Mouse (Mus musculus) lung, embryonic 16.5 days (tissue): Measurements from ENCODE around the gene Pnkd. TPM values are rescaled to one million over a fixed set of nuclear protein-coding genes. Genes with fewer than 3 reads are reported as not detected.
"Not testable (repeated sequence)": the region's sequence is repeated elsewhere in the genome, so short reads cannot be mapped to it uniquely, and the experiment has no call there.

ENCODE experiments used
- ATAC-seq: fragments of 200-750 bp; cut with Nextera tagmentation; 2 replicates; pipeline ENCODE4 v1.8.0; 2017; ENCODE audit warnings: low read depth, mild to moderate bottlenecking, moderate library complexity
- H3K27ac ChIP-seq: fragments of 300-500 bp; sonication (generic); 2 replicates; pipeline ENCODE4 v1.5.1; 2014; ENCODE audit warnings: mild to moderate bottlenecking, control low read depth, low read length
- H3K27me3 ChIP-seq: fragments of 300-500 bp; sonication (generic); 2 replicates; pipeline ENCODE4 v1.6.1; 2014; ENCODE audit warnings: low read depth, low read length, mixed read lengths; ENCODE audit not compliant: control insufficient read depth, insufficient read depth
- H3K36me3 ChIP-seq: fragments of 300-500 bp; sonication (generic); 2 replicates; pipeline ENCODE4 v1.6.1; 2014; ENCODE audit warnings: low read length; ENCODE audit not compliant: control insufficient read depth, insufficient read depth
- H3K4me1 ChIP-seq: fragments of 300-500 bp; sonication (generic); replicated peaks from 2 replicates; pipeline ENCODE4 v1.6.1; 2014; ENCODE audit warnings: low read length, mixed read lengths; ENCODE audit not compliant: control insufficient read depth, insufficient read depth
- H3K4me2 ChIP-seq: fragments of 300-500 bp; sonication (generic); 2 replicates; pipeline ENCODE4 v1.6.1; 2014; ENCODE audit warnings: low read depth, low read length, control low read depth
- H3K4me3 ChIP-seq: fragments of 300-500 bp; sonication (generic); 2 replicates; pipeline ENCODE4 v1.5.1; 2014; ENCODE audit warnings: mild to moderate bottlenecking, low read length, control low read depth
- H3K9ac ChIP-seq: fragments of 300-500 bp; sonication (generic); 2 replicates; pipeline ENCODE4 v1.6.1; 2014; ENCODE audit warnings: low read length, control low read depth
- H3K9me3 ChIP-seq: fragments of 300-500 bp; sonication (generic); 2 replicates; pipeline ENCODE4 v1.6.1; 2016; ENCODE audit warnings: low read length; ENCODE audit not compliant: control insufficient read depth
- WGBS: fragments of 180-500 bp; shearing (Covaris S2); extraction: QIAGEN DNeasy Blood & Tissue Kit; methylation state at CpG from one replicate; pipeline ENCODE4 v1.1.7; 2014; 5-methylcytosine and 5-hydroxymethylcytosine counted together
- polyA plus RNA-seq: library from polyadenylated mRNA; unstranded; fragments of >200 nt; fragmentation: Nextera tagmentation; extraction: Ambion mirVana; gene quantifications from 2 replicates; pipeline ENCODE4 v1.2.1, GENCODE M21; 2015

The Pnkd gene
- polyA plus RNA-seq, 1 experiment from 2014 or later = 123 TPM

DNA sequence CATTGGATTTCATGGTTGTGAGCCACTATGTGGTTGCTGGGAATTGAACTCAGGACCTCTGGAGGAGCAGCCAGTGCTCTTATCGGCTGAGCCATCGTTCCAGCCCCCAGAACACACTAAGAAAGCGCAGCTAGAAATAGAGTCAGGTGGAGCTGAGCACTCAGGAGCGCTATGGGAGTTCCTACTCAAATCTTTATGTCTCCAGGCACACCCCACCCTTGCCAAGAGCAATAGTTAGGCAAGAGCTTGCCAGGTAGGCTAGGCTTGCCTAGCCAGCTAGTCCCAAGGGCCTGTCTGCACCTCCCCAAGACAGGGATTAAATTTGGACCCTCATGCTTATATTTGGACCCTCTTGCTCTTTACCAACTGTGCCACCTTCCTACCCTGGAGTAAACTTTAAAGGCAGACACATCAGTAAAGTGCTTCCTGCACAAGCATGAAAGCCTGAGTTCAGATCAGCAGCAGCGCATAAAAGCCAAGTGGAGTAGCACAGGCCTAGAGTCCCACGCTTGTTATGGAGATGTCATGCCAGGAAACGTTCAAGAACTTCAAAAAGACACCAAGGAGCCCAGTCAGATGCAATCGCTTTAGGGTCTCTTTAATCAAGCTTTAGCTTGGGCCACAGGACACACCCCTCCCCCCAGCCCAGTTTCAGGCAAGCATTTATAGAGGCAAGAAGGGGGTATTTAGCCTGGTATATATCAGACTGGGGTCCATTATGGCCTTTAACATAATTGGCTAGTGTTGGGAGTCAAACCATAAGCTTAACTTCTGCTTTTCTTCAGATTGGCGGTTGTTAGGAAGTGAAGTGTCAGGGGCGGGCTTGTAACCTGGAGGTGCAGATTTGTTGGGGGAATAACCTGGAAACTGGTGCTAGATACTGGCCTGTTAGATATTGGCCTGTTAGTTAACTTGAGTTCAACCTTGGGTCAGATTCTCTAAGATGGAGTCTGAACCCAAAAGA, 23.6 kb downstream of the Pnkd start:
- ATAC-seq = no peak

DNA sequence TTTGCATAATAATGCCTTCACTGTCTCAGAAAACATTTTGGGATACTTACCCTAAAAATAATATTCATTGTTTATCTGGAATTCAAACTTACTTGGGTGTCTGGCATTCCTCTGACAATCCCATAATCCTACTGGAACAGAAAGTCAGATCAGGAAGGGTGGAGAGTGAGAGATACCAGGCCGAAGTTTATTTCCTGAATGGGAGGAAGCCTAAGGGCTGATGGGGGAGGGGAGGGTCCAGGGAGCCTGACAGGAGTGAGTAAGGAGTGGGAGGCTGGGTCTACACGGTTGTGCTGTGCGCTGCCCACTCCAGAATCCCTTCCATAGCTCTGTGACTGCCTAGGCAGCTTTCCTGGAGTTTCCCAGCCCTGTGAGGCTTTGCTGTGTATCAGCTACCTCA, 25.0 kb downstream of the Pnkd start:
- Histone ChIP-seq H3K36me3 (no peaks in the 10 kb centered on the region), H3K4me3 (no peak overlapping the region), H3K27ac (peak overlapping the region; percentile 38; the same call in 1 of the 2 replicates), H3K27me3 (no peaks in the 10 kb centered on the region), H3K9ac (no peak overlapping the region), H3K4me1 (peaks cover 7% of the 10 kb centered on the region), H3K4me2 (no peak overlapping the region), H3K9me3 (no peaks in the 10 kb centered on the region)
- 16% methylated on average over 3 of the region's 3 CpGs for WGBS
- ATAC-seq = no peak

More for the DNA sequence above, 23.6 kb downstream of the Pnkd start:
- Histone ChIP-seq H3K9me3 (no peaks in the 10 kb centered on the region), H3K36me3 (no peaks in the 10 kb centered on the region), H3K4me3 (no peak overlapping the region), H3K27ac (no peak overlapping the region), H3K4me1 (peaks cover 11% of the 10 kb centered on the region), H3K4me2 (no peak overlapping the region), H3K9ac (no peak overlapping the region), H3K27me3 (no peaks in the 10 kb centered on the region)
- 74% methylated on average over 10 of the region's 10 CpGs for WGBS

DNA sequence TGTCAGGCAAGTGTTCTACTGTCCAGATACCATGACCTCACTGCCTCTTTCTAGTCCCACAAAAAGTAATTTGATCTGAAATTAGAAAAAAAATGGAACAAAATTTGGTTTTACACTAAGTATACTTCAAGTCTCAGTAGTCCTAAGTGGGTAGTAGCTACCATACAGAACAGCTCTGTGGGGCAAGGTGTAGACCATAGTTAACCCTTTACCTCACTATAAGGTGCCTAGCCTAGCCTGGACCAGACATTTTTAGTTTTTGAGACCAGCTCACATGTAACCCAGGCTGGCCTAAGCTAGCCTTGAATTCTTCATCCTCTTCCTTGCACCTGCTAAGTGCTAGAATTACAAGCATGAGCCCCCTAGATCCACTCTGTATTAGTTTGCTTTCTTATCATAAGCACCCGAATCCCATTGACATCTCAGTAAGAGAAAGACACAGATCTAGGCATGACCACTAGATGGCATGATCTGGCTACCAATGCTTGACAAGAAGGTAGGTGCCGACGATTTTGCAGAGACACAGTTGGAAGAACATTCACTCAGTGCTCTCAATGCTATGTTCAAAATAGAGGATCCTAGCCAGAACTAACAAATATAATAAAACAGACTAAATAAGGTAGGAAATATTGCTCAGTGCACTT, 28.4 kb downstream of the Pnkd start:
- H3K9me3 ChIP-seq = no peaks in the 10 kb centered on the region
- peak; percentile 72 for ATAC-seq
- no peak overlapping the region for H3K4me3 ChIP-seq
- peaks cover 3% of the 10 kb centered on the region; the same call in 1 of the 2 replicates for H3K4me1 ChIP-seq
- H3K4me2 ChIP-seq = no peak overlapping the region
- H3K36me3 ChIP-seq = no peaks in the 10 kb centered on the region
- no peak overlapping the region for H3K9ac ChIP-seq
- 0% methylated on average over 3 of the region's 3 CpGs for WGBS
- H3K27me3 ChIP-seq = no peaks in the 10 kb centered on the region
- no peak overlapping the region for H3K27ac ChIP-seq

DNA sequence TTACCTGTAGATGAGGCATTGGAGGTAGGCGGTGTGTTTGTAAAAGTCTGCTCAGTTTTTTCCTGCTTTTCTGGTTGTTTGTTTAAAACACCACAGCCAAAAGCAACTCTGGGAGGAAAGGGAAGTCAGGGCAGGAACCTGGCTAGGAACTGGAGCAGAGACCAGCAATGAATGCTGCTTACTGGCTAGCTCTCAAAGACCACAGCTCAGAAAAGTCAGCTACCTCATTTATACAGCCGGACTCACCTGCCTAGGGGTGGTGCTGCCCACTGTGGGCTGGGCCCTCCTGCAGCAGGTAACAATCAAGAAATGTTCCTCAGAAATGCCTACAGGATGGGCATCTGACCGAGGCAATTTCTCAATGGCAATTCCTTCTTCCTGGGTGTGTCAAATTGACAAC, 30.1 kb downstream of the Pnkd start:
- Histone ChIP-seq H3K9me3 (no peaks in the 10 kb centered on the region), H3K36me3 (no peaks in the 10 kb centered on the region), H3K27ac (no peak overlapping the region), H3K9ac (no peak overlapping the region), H3K4me1 (peaks cover 3% of the 10 kb centered on the region; the same call in 1 of the 2 replicates), H3K4me2 (no peak overlapping the region), H3K4me3 (no peak overlapping the region), H3K27me3 (no peaks in the 10 kb centered on the region)
- 72% methylated on average over 3 of the region's 3 CpGs for WGBS
- no peak for ATAC-seq

DNA sequence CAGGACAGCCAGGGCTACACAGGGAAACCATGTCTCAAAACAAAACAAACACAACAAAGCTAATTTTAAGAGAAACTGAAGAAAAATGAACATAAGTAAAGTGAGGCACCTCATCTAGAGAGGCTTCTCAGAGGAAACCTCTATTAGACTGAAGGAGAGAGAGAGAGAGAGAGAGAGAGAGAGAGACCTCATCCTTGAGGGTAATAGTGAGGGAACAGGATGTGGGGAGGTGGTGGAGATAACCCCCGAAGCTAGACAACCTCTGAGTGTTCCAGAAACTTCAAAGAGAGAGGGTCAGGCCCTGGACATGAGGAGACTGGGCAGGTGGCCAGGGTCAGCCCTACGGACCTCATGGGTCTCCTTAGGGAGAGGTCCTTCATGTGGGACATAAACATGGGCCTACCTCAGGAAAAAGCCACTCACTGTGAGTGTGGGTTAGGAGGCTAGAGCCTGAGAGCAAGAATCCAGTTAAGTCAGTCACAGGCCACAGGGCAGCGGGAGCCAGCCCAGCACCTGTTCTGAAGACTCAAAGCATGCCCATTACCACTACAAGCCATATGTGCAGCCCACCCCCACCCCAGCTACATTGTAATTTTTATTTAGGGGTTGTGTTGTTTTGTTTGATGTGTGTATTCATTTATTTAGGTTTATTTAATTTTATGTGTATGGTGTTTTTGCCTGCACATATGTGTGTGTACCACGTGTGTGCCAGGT, 31.5 kb downstream of the Pnkd start:
- Histone ChIP-seq H3K9ac (no peak overlapping the region), H3K27me3 (no peaks in the 10 kb centered on the region), H3K9me3 (no peaks in the 10 kb centered on the region), H3K4me1 (peaks cover 2% of the 10 kb centered on the region; the same call in 1 of the 2 replicates), H3K4me2 (no peak overlapping the region), H3K4me3 (no peak overlapping the region), H3K36me3 (no peaks in the 10 kb centered on the region), H3K27ac (no peak overlapping the region)
- ATAC-seq = no peak
- 59% methylated on average over 4 of the region's 4 CpGs for WGBS

DNA sequence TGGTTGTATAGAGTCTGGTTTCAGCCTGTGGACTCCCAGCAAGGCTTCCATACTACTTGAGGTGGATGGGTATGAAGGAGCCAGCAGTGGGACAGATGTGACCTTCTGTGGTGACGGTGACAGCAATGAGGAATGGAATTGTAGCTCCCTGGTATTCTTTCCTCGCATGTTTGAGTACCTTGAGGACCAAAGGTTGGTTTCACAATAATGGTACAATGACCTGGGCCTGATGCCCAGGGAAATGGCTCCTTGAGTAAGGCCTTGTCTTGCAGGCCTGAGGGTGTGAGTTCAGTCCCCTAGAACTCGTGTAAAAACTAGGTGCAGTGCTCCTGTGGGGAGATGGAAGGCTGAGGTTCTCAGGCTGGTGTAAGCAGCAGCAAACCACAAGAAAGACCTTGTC, 34.0 kb downstream of the Pnkd start:
- H3K27me3 ChIP-seq = no peaks in the 10 kb centered on the region
- H3K9me3 ChIP-seq = no peaks in the 10 kb centered on the region
- no peaks in the 10 kb centered on the region for H3K36me3 ChIP-seq
- no peak overlapping the region for H3K4me2 ChIP-seq
- WGBS = 86% methylated on average over 3 of the region's 3 CpGs
- no peak overlapping the region for H3K9ac ChIP-seq
- no peak for ATAC-seq
- no peak overlapping the region for H3K4me3 ChIP-seq
- no peak overlapping the region for H3K27ac ChIP-seq
- peaks cover 5% of the 10 kb centered on the region; the same call in 1 of the 2 replicates for H3K4me1 ChIP-seq

DNA sequence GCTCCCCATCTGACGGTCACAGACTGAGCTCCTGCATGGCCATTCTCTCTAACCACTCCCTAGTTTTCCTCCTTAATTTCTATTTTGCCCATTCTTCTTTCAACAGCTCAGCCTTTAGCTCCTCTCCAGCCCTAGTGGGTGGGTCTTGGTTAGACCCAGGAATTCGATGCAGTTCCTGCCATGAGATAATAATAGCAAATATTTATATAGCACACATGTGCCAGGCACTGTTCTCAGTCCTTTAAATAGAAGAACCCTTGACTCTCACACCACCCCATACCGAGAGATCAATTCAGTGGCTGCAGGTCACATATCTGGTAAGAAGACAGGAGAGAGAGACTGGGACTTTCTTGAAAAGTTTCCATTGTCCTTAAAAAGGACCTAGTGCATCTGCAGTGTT, 36.7 kb downstream of the Pnkd start:
- ATAC-seq = peak; percentile 74
- H3K27me3 ChIP-seq = no peaks in the 10 kb centered on the region
- no peak overlapping the region for H3K4me3 ChIP-seq
- no peaks in the 10 kb centered on the region for H3K36me3 ChIP-seq
- H3K4me1 ChIP-seq = peaks cover 5% of the 10 kb centered on the region; the same call in 1 of the 2 replicates
- peak overlapping the region; percentile 68 for H3K27ac ChIP-seq
- H3K4me2 ChIP-seq = no peak overlapping the region
- WGBS = 17% methylated on average over 3 of the region's 3 CpGs
- H3K9me3 ChIP-seq = no peaks in the 10 kb centered on the region
- no peak overlapping the region for H3K9ac ChIP-seq

DNA sequence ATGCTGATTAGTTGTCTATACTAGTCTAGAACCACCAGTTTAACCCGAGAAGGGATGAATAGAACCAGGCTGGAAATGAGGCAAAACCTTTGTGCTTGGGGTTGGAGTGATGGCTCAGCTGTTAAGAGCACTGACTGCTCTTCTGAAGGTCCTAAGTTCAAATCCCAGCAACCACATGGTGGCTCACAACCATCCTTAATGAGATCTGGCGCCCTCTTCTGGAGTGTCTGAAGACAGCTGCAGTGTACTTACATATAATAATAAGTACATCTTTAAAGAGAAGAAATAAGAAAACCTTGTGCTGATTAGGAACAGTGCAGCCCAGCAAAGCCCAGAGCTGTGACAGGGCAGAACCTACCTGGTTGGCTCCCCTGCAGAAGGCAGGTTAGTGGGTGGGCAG, 42.2 kb downstream of the Pnkd start:
- H3K36me3 ChIP-seq, H3K27ac ChIP-seq, H3K27me3 ChIP-seq, H3K4me3 ChIP-seq, H3K9me3 ChIP-seq, H3K9ac ChIP-seq, ATAC-seq, H3K4me2 ChIP-seq: not testable (repeated sequence)
- WGBS = 84% methylated on average over 2 of the region's 2 CpGs
- peaks cover 15% of the 10 kb centered on the region for H3K4me1 ChIP-seq
